Mouse (Mus musculus): Measurements from ENCODE around the gene Gdpd4.

Gdpd4 gene

DNA sequence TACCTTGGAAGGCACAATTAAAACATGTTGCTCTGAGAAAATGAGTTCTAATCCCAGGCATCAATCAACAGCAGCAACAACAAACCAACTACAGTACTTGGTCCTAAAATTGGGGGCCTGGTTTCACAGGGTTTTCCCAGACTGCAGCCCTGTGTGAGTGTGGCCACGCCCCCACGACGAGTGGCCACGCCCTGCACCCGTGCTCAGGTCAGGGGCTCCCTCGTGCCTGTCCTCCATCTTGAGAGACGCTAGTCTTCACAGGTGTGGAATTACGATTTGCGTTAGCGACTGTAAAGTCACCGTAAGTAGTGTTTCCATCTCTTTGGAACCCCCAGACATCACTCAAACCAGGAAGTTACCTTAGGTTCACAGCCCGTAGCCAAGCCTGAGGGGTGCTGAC is at the start of gene Gdpd4:
Gene Gdpd4, plus strand, starts transcription at position 214 of the 400 bp plus-strand sequence.
- DNase-seq (ENCODE audit: low read depth, low spot score): no peak

DNA sequence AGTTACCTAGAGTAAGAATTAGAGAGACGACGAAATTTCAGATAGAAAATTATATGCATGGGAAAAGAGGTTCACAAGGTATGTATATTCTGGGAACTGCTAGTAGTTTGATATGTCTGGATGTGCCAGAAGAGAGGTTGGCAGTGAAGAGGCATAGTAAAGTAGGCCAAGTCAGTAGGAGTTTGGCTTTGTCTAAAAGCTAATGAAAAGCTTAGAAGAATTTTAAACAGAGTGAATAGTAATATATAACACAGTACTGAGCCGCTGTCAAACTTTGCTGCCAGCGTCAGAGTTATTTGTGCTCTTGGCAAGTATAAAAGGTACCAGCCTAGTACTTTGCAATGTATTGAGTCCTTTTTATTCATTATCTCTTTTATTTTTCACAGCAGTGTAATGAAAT is 47.4 kb upstream of the Gdpd4 start:
- DNase-seq (ENCODE audit: low read depth, low spot score): no peak

DNA sequence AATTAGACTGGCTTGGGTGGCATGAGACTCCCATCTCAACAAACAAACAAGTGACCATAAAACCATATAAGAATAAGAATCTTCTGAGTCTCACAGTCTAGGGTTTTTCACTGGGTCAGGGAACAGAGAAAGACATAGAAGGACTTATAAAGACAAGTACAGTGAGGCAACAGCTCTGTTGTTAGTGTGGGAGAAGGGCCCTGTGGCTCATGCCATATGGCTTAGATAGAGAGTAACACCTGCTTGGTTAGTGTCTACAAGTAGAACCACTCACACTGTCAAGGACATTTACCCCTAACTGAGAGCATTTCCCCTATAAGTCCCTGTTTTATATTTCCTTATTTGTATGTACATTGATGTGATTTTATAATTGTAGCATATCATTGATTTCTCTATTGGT is 46.4 kb upstream of the Gdpd4 start:
- DNase-seq (ENCODE audit: low read depth, low spot score): no peak

DNA sequence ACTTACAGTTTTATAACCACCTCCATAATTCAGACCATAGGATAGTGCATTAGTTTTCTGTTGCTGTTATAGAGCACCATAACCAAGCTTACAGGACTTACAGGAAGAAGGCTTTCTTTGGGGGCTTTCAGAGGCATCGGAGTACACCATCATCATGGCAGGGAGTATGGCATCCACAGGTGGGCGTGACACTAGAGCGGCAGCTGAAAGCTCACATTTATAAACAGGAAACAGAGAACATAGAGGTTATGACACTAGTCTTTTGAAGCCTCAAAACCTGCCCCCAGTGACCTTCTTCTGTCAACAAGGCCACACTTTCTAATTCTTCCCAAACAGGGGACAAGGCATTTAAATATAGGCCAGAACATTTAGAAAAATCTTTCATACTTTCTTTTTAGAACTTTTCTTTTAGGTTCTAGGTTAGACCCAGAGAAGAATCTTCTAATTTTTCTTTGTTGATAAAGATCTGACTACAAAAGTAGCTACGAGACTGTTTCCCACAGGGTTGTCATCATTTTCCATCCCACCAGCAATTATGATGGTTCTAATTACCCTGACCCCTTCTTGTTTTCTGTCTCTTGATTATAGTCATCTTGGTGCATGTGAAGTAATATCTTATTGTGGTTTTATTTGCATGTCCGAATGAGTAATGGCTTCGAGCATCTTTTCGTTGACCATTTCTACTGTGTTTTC is 41.8 kb upstream of the Gdpd4 start:
- DNase-seq (ENCODE audit: low read depth, low spot score): no peak

DNA sequence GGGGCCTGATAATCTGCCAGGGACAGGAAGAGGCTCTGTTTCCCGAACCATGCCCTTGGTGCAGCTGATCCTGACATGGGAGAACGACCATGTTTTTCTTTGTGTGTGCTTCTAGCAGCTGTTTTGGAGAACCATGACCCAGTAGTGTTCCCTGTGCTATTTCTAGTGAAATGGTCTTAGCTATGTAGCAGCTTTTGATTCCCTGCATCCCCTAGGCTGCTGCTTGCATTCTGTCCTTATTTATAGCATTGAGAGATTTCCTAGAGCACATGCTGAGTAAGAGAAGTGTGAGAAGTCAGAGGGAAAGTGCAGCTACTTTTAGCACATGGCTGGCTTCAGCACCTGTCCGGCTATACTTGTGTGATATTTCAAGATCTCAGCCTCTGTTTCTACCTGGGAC is 8.1 kb upstream of the Gdpd4 start:
- no peak for DNase-seq (ENCODE audit: low read depth, low spot score)

DNA sequence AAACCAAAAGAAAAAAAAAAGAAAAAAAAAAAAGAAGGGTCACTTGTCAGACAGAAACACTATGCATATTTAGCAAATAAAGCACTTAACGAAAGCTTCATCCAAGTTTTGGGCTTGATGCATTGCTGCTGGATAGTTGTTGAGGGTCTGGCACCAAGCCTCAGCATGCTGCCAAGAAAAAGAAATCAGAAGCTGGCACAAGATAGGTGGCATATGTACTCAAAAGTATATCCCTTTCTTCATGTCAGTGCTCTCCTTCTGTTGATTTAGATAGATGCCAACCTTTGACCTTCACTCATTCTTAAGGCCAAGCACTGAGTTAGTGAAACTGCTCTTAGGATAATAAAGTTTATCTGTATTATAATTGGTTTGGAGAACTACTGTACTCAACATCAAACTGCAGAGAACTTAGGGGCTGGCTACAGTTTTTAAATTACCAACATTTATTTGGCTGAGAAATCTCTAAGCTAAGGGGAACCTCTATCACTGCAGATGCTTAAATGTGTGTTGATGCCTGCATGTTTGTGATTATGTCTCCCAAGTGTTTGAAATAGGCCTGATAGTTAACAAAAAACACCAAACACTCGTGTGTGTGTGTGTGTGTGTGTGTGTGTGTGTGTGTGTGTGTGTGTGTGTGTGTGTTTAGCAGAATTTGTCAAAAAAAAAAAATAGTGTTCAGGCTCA is 4.8 kb upstream of the Gdpd4 start:
- no peak for DNase-seq (ENCODE audit: low read depth, low spot score)

DNA sequence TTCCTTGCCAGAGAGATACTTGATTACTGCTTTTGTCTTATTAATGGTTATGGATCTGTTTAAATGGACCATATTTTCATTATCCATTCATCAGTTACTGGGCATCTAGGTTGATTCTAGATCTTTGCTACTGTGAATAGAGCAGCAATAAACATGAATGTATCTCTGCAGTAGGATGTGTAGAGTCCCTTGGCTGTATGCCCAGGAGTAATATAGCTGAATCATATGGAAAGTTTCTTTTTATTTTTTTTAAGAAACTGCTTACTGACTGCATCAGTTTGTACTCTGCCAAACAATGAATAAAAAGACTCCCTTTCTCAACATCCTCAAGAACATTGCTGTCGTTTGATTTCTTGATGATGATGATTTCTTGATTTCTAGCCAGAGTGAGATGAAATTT is 6.1 kb downstream of the Gdpd4 start:
- no peak for DNase-seq (ENCODE audit: low read depth, low spot score)

DNA sequence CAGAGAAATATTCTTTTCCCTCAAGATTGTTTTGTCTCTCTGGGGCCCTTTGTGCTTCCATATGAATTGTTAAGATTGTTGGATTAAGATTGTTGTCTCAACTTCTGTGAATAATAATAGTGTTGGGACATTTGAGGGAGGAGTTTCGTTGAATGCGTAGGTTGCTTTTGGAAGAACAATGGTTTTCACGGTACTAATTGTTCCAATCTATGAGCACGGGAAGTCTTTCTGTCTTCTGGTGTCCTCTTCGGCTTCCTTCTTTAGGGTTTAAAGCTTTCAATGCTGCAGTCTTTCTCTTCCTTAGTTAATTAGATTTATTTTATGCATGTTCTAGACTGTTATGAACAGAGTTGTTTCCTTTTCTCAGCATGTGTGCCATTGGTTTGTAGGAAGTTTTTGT is 7.2 kb downstream of the Gdpd4 start:
- DNase-seq (ENCODE audit: low read depth, low spot score): no peak

DNA sequence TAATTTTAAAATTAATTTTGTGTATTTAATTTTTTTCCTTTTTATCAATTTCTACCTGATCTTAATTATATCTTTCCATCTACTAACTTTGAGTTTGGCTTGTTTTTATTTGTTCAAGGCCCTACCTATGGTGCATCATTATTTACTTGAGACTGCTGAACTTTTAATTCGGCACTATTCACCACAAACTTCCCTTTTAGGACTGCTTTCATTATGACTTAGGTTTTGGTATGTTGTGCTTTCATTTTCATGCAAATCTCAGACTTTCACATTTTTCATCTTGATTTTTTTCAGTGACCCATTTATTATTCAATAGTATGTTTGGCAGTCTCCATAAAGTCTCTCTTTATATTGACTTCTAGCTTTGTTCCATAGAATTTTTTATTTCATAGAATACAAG is 24.7 kb downstream of the Gdpd4 start:
- DNase-seq (ENCODE audit: low read depth, low spot score): no peak

DNA sequence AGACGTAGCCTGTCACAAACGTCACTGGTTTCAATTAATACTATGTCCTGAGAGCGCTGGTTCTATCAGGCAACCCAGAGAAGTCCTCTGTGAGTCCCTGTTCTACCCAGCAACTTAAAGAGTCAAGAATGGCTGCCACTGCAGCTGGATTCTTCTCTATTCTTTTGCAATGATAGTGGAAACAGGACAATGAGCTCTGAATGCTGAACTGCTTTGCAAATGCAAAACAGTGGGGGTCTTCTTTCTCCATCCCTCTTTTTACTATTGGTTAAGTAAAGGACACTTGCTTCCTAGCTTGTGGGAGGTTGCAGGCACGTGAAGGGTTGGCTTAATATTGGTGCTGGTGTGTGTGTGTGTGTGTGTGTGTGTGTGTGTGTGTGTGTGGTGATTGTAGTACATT is 52.7 kb downstream of the Gdpd4 start:
- DNase-seq (ENCODE audit: low read depth, low spot score): no peak

DNA sequence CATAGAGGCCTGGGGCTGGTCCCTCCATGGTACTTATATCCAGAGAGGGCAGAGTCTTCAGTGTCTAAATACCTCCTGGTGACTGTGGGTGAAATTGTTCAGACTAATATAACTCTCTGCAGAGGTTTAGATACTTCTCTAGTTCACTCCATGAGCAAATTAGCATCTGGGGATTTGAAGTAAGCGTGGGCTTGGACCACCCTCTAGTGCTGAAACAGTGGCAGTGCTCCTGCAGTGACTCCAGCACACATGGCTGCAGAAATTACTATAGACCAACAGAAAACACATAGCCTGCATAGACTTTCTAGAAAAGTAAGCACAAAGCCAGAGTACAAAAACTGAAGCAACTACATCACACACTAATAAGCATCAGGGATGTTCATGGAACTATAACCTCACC is 57.7 kb downstream of the Gdpd4 start:
- DNase-seq (ENCODE audit: low read depth, low spot score): peak; percentile 20

DNA sequence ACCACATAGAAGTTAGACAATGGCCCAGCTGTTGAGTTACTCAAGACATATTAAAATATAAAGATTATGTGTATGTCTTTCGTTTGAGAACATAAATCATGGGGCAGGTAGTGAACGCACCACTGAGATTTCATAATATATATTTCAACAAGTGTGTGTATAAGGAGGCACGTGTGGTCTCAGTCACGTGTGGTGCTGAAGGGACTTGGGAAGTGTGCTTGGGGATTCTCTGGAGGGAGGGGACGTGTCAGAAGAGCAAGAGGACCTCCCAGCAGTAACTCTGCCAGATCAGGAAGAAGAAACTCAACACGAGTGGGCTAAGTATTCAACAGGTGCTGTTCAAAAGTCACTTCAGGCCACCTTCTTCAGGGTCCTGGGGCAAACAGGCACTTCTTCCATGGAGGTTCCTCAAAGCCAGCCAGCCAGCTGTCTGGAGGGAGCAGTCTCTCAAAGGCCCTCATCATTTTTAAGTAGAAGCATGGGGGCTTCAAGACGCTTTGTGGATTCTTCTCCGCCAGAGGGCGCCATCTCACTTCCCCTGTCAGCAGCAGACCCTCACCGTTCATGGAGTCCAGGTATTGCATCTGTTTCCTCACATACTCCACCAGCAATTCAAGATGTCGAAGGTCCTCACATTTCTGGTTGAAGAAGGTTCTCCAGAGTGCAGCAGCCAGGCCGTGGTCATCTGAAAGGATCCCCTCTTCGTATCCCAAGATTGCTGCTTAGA is 64.5 kb downstream of the Gdpd4 start:
- DNase-seq (ENCODE audit: low read depth, low spot score): peak; percentile 45

DNA sequence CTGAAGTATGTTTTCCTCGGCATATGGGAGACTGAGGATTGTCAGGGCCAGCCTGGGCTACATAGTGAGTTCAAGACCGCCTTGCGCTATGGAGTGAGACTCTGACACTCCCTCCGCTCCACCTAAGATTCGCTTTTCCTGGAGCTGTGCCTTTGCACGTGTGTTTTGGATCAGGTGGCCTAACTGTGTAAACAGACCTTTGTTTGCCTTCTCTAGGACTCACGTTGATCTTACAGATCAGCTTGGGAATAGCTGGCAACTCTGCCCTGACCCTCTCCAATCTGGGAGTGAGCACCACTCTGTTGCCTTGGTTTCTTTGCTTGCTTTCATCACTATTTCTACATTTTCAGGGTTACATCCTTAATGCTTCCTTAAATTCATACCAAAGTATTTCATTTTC is 82.9 kb downstream of the Gdpd4 start:
- no peak for DNase-seq (ENCODE audit: low read depth, low spot score)

DNA sequence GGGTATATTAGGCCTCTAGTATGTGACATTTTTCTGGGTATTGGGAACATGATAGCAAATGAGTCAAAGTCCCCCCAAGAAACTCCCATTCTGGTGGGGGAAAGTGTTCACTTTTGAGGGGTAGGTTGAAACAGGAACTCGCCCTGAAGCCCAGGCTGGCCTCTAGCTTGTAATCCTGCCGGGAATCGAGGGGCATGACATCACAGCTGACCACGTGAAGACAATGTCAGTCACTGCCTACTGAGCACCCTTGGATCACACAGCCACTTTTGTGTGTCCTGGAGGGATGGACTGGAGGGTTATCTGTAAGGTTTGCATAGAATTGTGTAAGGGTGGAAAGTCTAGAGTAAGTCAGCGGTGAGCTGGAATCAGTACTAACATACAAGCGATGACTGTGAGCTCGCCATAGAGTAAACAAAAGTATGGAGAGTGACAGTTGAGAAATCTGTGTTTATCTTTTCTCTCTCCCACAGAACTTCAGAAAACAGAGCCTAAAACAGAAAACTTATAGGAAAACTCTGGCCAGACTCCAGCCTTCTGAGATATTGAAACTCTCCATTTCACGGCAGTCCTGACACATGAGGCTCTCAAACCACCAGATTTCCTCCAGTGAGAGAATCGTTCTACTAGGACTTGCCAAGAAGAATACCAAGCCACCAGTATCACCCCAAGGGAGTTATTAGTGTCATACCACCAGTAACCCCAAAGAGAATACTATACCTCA is 128.5 kb downstream of the Gdpd4 start:
- no peak for DNase-seq (ENCODE audit: low read depth, low spot score)

DNA sequence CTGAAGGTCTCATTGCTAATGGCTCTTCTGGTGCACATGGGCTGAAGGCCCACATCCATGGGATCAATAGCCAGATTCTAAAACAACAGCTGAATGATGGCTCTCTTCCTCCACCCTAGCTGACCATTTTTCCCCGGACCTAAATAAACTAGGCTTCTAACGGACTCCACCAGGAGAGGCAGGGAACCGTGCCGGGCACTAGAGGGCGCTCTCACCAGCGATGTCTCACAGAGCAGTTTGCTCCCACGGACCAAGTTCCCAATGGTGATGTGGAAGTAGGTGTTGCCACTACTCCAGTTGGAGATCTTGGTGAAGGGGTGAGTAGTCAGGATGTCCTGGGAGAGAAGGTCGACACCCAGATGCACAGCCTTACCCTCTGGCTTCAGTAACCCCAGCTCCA is 132.2 kb downstream of the Gdpd4 start:
- no peak for DNase-seq (ENCODE audit: low read depth, low spot score)

DNA sequence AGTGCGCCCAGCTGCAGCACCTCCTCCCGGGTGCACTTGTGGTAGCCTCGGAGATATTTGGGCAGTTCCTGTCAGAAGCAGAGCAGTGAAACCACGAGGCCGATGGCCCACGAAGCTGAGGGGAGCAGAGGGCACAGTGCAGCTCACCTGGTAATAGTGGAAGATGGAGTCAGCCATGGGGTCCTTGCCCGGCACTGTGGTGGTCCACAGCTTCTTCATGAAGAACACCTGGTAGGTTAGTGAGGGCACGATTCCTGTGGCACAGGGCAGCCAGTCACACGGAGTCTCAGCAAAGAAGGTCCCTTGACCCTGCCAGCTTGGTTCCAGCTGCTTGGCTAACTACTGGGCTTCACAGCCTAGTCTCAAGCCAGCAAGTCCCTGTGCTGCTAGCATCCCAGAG is 134.7 kb downstream of the Gdpd4 start:
- DNase-seq (ENCODE audit: low read depth, low spot score): no peak

DNA sequence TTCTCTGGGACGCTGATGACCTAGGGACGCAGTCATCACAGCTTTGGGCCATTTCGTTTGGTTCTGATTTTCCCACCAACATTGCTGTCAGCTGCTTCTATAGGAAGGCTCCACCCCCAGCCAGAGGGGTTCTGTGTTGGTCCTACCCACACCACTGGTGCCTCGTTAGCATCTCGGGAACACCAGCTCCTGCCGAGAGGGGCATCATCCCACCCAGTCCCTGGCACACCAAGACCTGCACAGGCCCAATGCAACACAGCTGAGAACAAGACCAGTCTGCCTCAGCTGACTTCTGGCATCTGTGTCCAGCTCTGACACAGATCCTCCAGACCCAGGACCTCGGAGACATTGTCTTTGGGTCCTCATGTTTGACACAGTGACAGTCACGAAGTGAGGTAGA is 135.2 kb downstream of the Gdpd4 start:
- DNase-seq (ENCODE audit: low read depth, low spot score): no peak

DNA sequence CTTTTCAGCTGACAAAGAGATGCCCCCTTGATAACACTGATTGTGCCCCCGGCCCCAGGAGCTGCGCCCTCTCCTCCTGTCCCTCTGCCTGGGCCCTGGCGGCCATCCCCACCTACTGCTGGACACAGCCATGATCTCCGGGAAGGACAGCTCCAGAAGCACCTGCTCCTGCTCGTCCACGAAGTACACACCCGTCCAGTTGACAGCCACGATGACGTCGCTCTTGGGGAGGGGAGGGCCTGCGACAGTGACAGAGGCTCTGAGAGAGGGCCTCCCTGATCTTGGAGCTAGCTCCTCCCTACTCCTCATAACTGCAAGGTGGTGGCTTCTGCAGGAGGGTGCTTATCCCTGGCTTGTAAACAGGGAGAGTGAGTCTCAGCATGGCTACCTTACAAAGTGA is 146.5 kb downstream of the Gdpd4 start:
- no peak for DNase-seq (ENCODE audit: low read depth, low spot score)

DNA sequence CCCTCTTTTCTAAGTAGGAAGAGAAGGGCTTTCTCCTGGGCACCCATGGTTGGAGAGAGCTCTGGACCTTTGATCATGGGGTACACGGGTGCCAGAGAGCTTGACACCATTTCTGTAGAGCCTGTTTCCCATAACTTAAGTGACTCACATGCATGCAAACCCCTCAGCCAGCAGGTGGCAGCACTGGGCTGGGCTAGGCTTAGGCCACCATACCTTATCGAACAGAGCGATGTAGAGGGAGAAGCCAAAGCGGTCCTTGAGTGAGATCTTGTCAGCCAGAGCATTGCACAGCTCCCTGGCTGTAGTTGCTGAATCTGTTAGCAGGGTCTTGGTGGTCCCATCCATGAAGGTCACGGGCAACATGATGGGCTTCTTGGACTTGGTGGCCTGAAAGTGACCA is 151.9 kb downstream of the Gdpd4 start:
- peak; percentile 75 for DNase-seq (ENCODE audit: low read depth, low spot score)

DNA sequence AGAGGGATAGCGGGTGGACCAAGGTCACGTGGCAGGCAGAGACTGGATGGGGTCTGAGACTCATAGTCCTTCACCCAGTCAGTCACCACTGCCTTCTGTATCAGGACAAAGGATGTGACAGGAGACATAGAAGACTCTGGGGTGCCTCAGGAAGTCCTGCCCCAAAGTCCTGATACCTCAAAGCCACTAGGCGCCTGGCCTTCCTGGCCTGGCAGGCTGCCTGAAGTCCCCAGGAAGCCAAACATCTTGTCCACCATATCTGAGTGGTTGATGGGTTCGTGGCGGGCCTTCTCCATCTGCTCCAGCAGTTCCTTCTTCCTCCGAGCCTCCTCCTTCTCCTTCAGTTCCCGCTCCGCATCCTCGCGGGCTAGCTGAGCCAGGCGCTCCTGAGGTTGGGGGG is 157.7 kb downstream of the Gdpd4 start:
- DNase-seq (ENCODE audit: low read depth, low spot score): no peak

DNA sequence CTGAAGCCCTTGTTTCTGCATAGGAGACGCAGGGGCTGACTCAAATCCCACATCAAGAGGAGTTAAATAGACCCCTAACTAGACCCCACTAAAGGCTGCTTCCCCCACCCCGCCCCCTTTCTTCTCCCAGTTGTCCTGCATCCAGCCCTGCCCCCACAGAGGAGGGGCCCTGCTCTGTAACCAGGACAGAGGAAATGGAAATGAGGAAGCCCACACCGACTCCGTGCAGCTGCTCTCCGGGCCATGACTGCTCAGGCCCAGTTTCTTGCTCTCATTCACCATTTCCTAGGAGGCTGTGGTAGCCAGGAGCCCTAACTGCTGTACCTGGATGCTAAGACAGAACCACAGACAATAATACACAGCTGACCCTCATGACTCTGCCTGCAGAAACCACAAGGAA is 162.6 kb downstream of the Gdpd4 start:
- no peak for DNase-seq (ENCODE audit: low read depth, low spot score)

DNA sequence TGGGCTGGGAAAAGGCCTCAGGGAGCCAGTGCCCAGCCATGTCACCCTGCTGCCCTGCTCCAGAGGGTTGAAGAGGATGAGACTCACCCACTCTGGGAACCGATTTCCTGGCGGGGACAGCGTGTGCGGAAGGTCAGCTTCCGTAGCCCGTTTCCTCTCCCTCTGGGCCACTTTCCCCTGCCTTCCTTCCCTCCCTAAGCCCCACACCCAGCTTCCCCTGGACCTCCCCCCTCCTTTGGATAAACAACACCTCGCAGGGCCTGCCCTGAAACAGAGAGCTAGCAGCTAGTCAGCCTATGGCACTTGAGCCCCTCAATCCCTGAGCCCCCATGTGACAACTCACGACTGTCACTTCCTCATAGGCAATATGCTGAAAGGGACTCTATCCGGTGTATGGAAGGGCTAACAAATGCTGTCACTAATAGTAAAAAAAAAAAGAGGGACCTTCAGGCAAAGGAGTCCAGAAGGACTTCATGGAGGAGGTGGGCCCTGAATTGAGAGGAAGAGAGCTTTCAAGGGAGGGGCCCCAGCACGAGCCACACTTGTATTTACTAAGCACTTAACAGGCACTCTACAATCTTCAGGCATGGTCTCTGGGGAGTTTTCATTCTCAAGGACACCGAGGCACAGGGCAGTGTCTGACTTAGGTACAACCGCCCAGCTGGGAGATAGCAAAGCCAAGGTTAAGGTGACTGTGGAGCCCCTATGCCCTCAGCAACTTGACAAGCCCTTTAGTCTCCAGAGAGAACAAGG is 165.0 kb downstream of the Gdpd4 start:
- DNase-seq (ENCODE audit: low read depth, low spot score): no peak
